Mouse (Mus musculus) hindbrain, embryonic 11.5 days (tissue): ENCODE data around the gene Csn3. TPM values are rescaled to one million over a fixed set of nuclear protein-coding genes. Genes with fewer than 3 reads are reported as not detected.

Experiments
- ATAC-seq: fragments of 200-750 bp; cut with Nextera tagmentation; 2 replicates; pipeline ENCODE4 v1.8.0; 2017; ENCODE audit warnings: mild to moderate bottlenecking, moderate TSS enrichment, moderate library complexity; ENCODE audit not compliant: low FRiP score
- DNase-seq: peaks from one replicate; pipeline ENCODE4 v3.0.0-alpha.2; 2015; ENCODE audit warnings: low spot score
- H3K27ac ChIP-seq: fragments of 300-500 bp; sonication (generic); 2 replicates; pipeline ENCODE4 v1.5.1; 2014; ENCODE audit warnings: mild to moderate bottlenecking, low read depth, low read length
- H3K27me3 ChIP-seq: fragments of 300-500 bp; sonication (generic); 2 replicates; pipeline ENCODE4 v1.6.1; 2014; ENCODE audit warnings: mild to moderate bottlenecking, low read length, moderate library complexity, mixed read lengths; ENCODE audit not compliant: control insufficient read depth, insufficient read depth
- H3K36me3 ChIP-seq: fragments of 300-500 bp; sonication (generic); 2 replicates; pipeline ENCODE4 v1.6.1; 2014; ENCODE audit warnings: mild to moderate bottlenecking, low read length, moderate library complexity, mixed read lengths; ENCODE audit not compliant: control insufficient read depth, insufficient read depth
- H3K4me1 ChIP-seq: fragments of 300-500 bp; sonication (generic); replicated peaks from 2 replicates; pipeline ENCODE4 v1.6.1; 2014; ENCODE audit warnings: low read length, mixed read lengths; ENCODE audit not compliant: control insufficient read depth, insufficient read depth
- H3K4me2 ChIP-seq: fragments of 300-500 bp; sonication (generic); replicated peaks from 2 replicates; pipeline ENCODE4 v1.6.1; 2014; ENCODE audit warnings: mild to moderate bottlenecking, low read depth, low read length
- H3K4me3 ChIP-seq: fragments of 300-500 bp; sonication (generic); 2 replicates; pipeline ENCODE4 v1.5.1; 2014; ENCODE audit warnings: low read depth, low read length
- H3K9ac ChIP-seq: fragments of 300-500 bp; sonication (generic); 2 replicates; pipeline ENCODE4 v1.6.1; 2014; ENCODE audit warnings: low read depth, low read length
- H3K9me3 ChIP-seq: fragments of 300-500 bp; sonication (generic); 2 replicates; pipeline ENCODE4 v1.6.1; 2016; ENCODE audit warnings: low read length; ENCODE audit not compliant: control insufficient read depth
- WGBS: fragments of 180-500 bp; shearing (Covaris S2); extraction: QIAGEN DNeasy Blood & Tissue Kit; methylation state at CpG from one replicate; pipeline ENCODE4 v1.1.7; 2014; 5-methylcytosine and 5-hydroxymethylcytosine counted together
- polyA plus RNA-seq: library from polyadenylated mRNA; unstranded; fragments of >200 nt; fragmentation: Nextera tagmentation; extraction: Ambion mirVana; gene quantifications from 2 replicates; pipeline ENCODE4 v1.2.1, GENCODE M21; 2014

The Csn3 gene
- polyA plus RNA-seq: 0.15 and 0.25 TPM in 2 replicates

DNA sequence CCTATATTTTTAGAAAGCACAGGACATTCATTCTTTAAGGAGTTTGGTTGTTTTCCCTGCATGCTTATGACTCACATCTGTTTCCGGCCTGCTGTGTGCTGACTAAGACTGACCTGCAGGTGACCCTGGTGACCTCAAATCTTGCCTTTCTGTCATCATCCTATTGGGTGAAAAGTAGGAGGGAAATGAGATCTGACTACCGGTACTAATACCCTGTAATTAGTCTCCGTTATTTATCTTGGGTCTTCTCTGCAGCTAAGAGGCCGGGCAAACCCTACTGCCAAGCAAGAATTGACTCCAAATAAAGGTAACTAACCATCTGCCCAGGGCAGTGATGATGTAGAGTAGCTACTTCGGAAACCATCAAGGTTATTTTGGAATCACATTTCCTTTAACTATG is at the start of gene Csn3:
Csn3 (plus strand) TSS at position 208 of the 400 bp plus-strand sequence.
- H3K27ac ChIP-seq: no peak within 1 kb of the TSS

GRCm38 (mm10) chr5:87884729-87885128 is 40.6 kb upstream of the Csn3 start, which contains the start of gene Odam:
TSS of gene Odam (plus strand) at chr5:87885029.
- Histone ChIP-seq H3K4me1 (no peaks in the 10 kb centered on the region), H3K27ac (no peak within 1 kb of the TSS), H3K36me3 (no peaks in the 10 kb centered on the region), H3K27me3 (no peaks in the 10 kb centered on the region), H3K4me3 (no peak within 1 kb of the TSS), H3K4me2 (no peak within 1 kb of the TSS), H3K9me3 (no peaks in the 10 kb centered on the region), H3K9ac (no peak within 1 kb of the TSS)
- DNase-seq (no peak), ATAC-seq (no peak)
- WGBS: 95% methylated on average over 1 of the region's 1 CpGs

More for the DNA sequence above, at the start of gene Csn3:
- no peaks in the 10 kb centered on the region for H3K36me3 ChIP-seq
- no peaks in the 10 kb centered on the region for H3K9me3 ChIP-seq
- no peaks in the 10 kb centered on the region for H3K27me3 ChIP-seq
- DNase-seq (peak; percentile 6), ATAC-seq (no peak)
- H3K4me2 ChIP-seq: no peak within 1 kb of the TSS
- no peak within 1 kb of the TSS for H3K9ac ChIP-seq
- no peaks in the 10 kb centered on the region for H3K4me1 ChIP-seq
- H3K4me3 ChIP-seq: no peak within 1 kb of the TSS
- WGBS: 38% methylated on average over 5 of the region's 5 CpGs

DNA sequence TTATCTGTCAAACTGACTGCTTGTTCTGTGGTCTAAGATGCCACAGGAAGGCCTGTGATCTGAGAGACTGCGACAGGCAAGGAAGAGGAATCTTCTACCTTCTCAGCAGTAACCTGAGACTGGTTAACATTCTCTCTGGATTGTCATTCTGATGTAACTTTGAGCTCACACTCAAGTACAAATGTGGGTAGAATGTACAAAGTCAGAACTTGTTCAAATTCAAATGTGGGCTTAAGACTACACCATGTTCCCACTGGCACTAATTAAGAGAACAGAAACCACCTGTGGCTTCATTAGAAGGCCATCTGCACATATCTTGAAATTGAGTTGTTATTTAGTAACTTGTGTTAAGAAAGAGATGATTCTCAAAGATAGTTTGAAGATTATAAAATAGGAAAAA is 6.2 kb downstream of the Csn3 start:
- 49% methylated on average over 1 of the region's 1 CpGs for WGBS
- H3K27ac ChIP-seq: no peak overlapping the region
- no peaks in the 10 kb centered on the region for H3K36me3 ChIP-seq

DNA sequence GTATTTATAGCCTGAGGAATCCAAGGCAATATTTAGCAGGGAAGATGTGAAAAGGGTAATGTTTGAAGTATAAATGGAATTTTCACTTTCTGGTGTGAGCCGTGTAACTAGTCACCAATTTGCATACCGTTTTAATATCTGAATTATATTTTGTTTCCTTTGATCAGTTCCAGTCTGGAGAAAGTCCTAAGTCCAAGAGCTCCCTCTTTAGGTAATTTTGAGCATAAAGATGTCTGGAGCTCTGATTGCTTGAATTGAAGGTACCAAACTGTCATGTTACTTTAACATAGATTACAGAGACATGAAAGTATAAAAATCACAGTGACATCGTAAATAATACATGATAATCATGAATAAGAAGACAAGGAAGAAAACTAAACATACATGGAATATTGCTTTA is 15.4 kb downstream of the Csn3 start:
- WGBS: 57% methylated on average over 3 of the region's 3 CpGs
- H3K4me3 ChIP-seq: no peak overlapping the region
- no peaks in the 10 kb centered on the region for H3K9me3 ChIP-seq
- no peak overlapping the region for H3K9ac ChIP-seq
- H3K4me2 ChIP-seq: no peak overlapping the region
- no peaks in the 10 kb centered on the region for H3K36me3 ChIP-seq
- H3K4me1 ChIP-seq: no peaks in the 10 kb centered on the region
- DNase-seq (no peak), ATAC-seq (no peak)
- no peaks in the 10 kb centered on the region for H3K27me3 ChIP-seq
- no peak overlapping the region for H3K27ac ChIP-seq

More for the DNA sequence above, 6.2 kb downstream of the Csn3 start:
- Histone ChIP-seq H3K4me2 (no peak overlapping the region), H3K4me1 (no peaks in the 10 kb centered on the region), H3K9ac (no peak overlapping the region), H3K4me3 (no peak overlapping the region), H3K9me3 (no peaks in the 10 kb centered on the region), H3K27me3 (no peaks in the 10 kb centered on the region)
- no peak for DNase-seq
- no peak for ATAC-seq

GRCm38 (mm10) chr5:87942515-87942914 is 17.1 kb downstream of the Csn3 start:
- H3K36me3 ChIP-seq: no peaks in the 10 kb centered on the region
- H3K4me1 ChIP-seq: no peaks in the 10 kb centered on the region
- H3K4me2 ChIP-seq: no peak overlapping the region
- ATAC-seq: no peak
- H3K4me3 ChIP-seq: no peak overlapping the region
- no peak overlapping the region for H3K9ac ChIP-seq
- H3K27me3 ChIP-seq: no peaks in the 10 kb centered on the region
- H3K9me3 ChIP-seq: no peaks in the 10 kb centered on the region
- no peak for DNase-seq
- no peak overlapping the region for H3K27ac ChIP-seq

GRCm38 (mm10) chr5:87951836-87952235 is 26.5 kb downstream of the Csn3 start:
- Histone ChIP-seq H3K9me3 (no peaks in the 10 kb centered on the region), H3K27ac (no peak overlapping the region), H3K9ac (no peak overlapping the region), H3K36me3 (no peaks in the 10 kb centered on the region), H3K27me3 (no peaks in the 10 kb centered on the region), H3K4me2 (no peak overlapping the region), H3K4me1 (no peaks in the 10 kb centered on the region), H3K4me3 (no peak overlapping the region)
- ATAC-seq (no peak), DNase-seq (no peak)

GRCm38 (mm10) chr5:87969201-87969600 is 43.8 kb downstream of the Csn3 start, which contains the start of the genes 2310003L06Rik and Gm28434:
TSS of gene 2310003L06Rik (plus strand) at chr5:87969459.
TSS of gene Gm28434 (plus strand) at chr5:87969517.
- H3K9me3 ChIP-seq: no peaks in the 10 kb centered on the region
- WGBS: 65% methylated on average over 2 of the region's 2 CpGs
- DNase-seq: no peak
- no peak within 1 kb of the TSS for H3K4me3 ChIP-seq
- H3K4me2 ChIP-seq: no peak within 1 kb of the TSS
- H3K9ac ChIP-seq: no peak within 1 kb of the TSS
- no peaks in the 10 kb centered on the region for H3K27me3 ChIP-seq
- no peaks in the 10 kb centered on the region for H3K36me3 ChIP-seq
- ATAC-seq: no peak
- H3K27ac ChIP-seq: no peak within 1 kb of the TSS
- H3K4me1 ChIP-seq: no peaks in the 10 kb centered on the region

- Histone ChIP-seq H3K9me3 (no peaks in the 10 kb centered on the region), H3K36me3 (no peaks in the 10 kb centered on the region), H3K27ac (no peak within 1 kb of the TSS), H3K9ac (no peak within 1 kb of the TSS), H3K4me3 (no peak within 1 kb of the TSS), H3K27me3 (no peaks in the 10 kb centered on the region), H3K4me2 (no peak within 1 kb of the TSS), H3K4me1 (no peaks in the 10 kb centered on the region)
- ATAC-seq: no peak
- DNase-seq: no peak
- WGBS: 87% methylated on average over 3 of the region's 3 CpGs
Measured at GRCm38 (mm10) chr5:87979139-87979538, 53.8 kb downstream of the Csn3 start, which contains the start of gene Cabs1. TSS of gene Cabs1 (plus strand) at chr5:87979439.
